Mouse (Mus musculus): ENCODE results near the gene Steap3.

Gene Steap3

GRCm38 (mm10) chr1:120203836-120204235 is 68.7 kb downstream of the Steap3 start:
- Histone ChIP-seq H3K4me3 (replicated peaks; ENCODE audit: low read length) (no peak overlapping the region), H3K9me3 (ENCODE audit: low read length) (no peaks in the 10 kb centered on the region), H3K36me3 (ENCODE audit: insufficient read depth, low read length) (no peaks in the 10 kb centered on the region), H3K4me1 (replicated peaks; ENCODE audit: low read depth, low read length) (peaks cover 4% of the 10 kb centered on the region), H3K27me3 (ENCODE audit: insufficient read depth, low read length) (no peaks in the 10 kb centered on the region; the same call in 1 of the 2 replicates)
- TF ChIP-seq POU5F1 (IDR thresholded peaks at IDR 0.05; ENCODE audit: borderline replicate concordance, low read length), result no peak
- TF ChIP-seq CTCF (conservative IDR thresholded peaks at IDR 0.05; ENCODE audit: low read length), result no peak
- no peak for TF ChIP-seq NANOG (IDR thresholded peaks at IDR 0.05; ENCODE audit: borderline replicate concordance, low read length)

- Histone ChIP-seq H3K36me3 (ENCODE audit: insufficient read depth, low read length) (no peaks in the 10 kb centered on the region), H3K27me3 (ENCODE audit: insufficient read depth, low read length) (no peaks in the 10 kb centered on the region; the same call in 1 of the 2 replicates), H3K9me3 (ENCODE audit: low read length) (no peaks in the 10 kb centered on the region), H3K4me3 (replicated peaks; ENCODE audit: low read length) (no peak overlapping the region), H3K4me1 (replicated peaks; ENCODE audit: low read depth, low read length) (peaks cover 4% of the 10 kb centered on the region)
- TF ChIP-seq CTCF (conservative IDR thresholded peaks at IDR 0.05; ENCODE audit: low read length), result no peak
- no peak for TF ChIP-seq POU5F1 (IDR thresholded peaks at IDR 0.05; ENCODE audit: borderline replicate concordance, low read length)
- TF ChIP-seq NANOG (IDR thresholded peaks at IDR 0.05; ENCODE audit: borderline replicate concordance, low read length), result no peak
Measured at GRCm38 (mm10) chr1:120202542-120202941, 70.0 kb downstream of the Steap3 start.

GRCm38 (mm10) chr1:120198942-120199341 is 73.6 kb downstream of the Steap3 start:
- no peak for TF ChIP-seq POU5F1 (IDR thresholded peaks at IDR 0.05; ENCODE audit: borderline replicate concordance, low read length)
- no peak for TF ChIP-seq NANOG (IDR thresholded peaks at IDR 0.05; ENCODE audit: borderline replicate concordance, low read length)
- TF ChIP-seq CTCF (conservative IDR thresholded peaks at IDR 0.05; ENCODE audit: low read length), result no peak
- no peaks in the 10 kb centered on the region for H3K9me3 ChIP-seq (ENCODE audit: low read length)
- H3K4me1 ChIP-seq (replicated peaks; ENCODE audit: low read depth, low read length), result no peaks in the 10 kb centered on the region
- no peaks in the 10 kb centered on the region for H3K36me3 ChIP-seq (ENCODE audit: insufficient read depth, low read length)
- H3K27me3 ChIP-seq (ENCODE audit: insufficient read depth, low read length), result no peaks in the 10 kb centered on the region; the same call in 1 of the 2 replicates
- no peak overlapping the region for H3K4me3 ChIP-seq (replicated peaks; ENCODE audit: low read length)

GRCm38 (mm10) chr1:120198151-120198550 is 74.4 kb downstream of the Steap3 start:
- H3K27me3 ChIP-seq (ENCODE audit: insufficient read depth, low read length), result no peaks in the 10 kb centered on the region; the same call in 1 of the 2 replicates
- no peaks in the 10 kb centered on the region for H3K36me3 ChIP-seq (ENCODE audit: insufficient read depth, low read length)
- TF ChIP-seq CTCF (conservative IDR thresholded peaks at IDR 0.05; ENCODE audit: low read length) (no peak), NANOG (IDR thresholded peaks at IDR 0.05; ENCODE audit: borderline replicate concordance, low read length) (no peak), POU5F1 (IDR thresholded peaks at IDR 0.05; ENCODE audit: borderline replicate concordance, low read length) (no peak)
- no peak overlapping the region for H3K4me3 ChIP-seq (replicated peaks; ENCODE audit: low read length)
- H3K4me1 ChIP-seq (replicated peaks; ENCODE audit: low read depth, low read length), result no peaks in the 10 kb centered on the region
- H3K9me3 ChIP-seq (ENCODE audit: low read length), result no peaks in the 10 kb centered on the region

- Histone ChIP-seq H3K36me3 (ENCODE audit: insufficient read depth, low read length) (no peaks in the 10 kb centered on the region), H3K9me3 (ENCODE audit: low read length) (no peaks in the 10 kb centered on the region), H3K27me3 (ENCODE audit: insufficient read depth, low read length) (no peaks in the 10 kb centered on the region), H3K4me1 (replicated peaks; ENCODE audit: low read depth, low read length) (no peaks in the 10 kb centered on the region), H3K4me3 (replicated peaks; ENCODE audit: low read length) (no peak overlapping the region)
- TF ChIP-seq POU5F1 (IDR thresholded peaks at IDR 0.05; ENCODE audit: borderline replicate concordance, low read length) (no peak), CTCF (conservative IDR thresholded peaks at IDR 0.05; ENCODE audit: low read length) (peak; percentile 69), NANOG (IDR thresholded peaks at IDR 0.05; ENCODE audit: borderline replicate concordance, low read length) (no peak)
Measured at GRCm38 (mm10) chr1:120197189-120197588, 75.3 kb downstream of the Steap3 start.

- TF ChIP-seq CTCF (conservative IDR thresholded peaks at IDR 0.05; ENCODE audit: low read length) (no peak), NANOG (IDR thresholded peaks at IDR 0.05; ENCODE audit: borderline replicate concordance, low read length) (no peak), POU5F1 (IDR thresholded peaks at IDR 0.05; ENCODE audit: borderline replicate concordance, low read length) (no peak)
- H3K27me3 ChIP-seq (ENCODE audit: insufficient read depth, low read length), result no peaks in the 10 kb centered on the region
- H3K4me1 ChIP-seq (replicated peaks; ENCODE audit: low read depth, low read length), result no peaks in the 10 kb centered on the region
- H3K9me3 ChIP-seq (ENCODE audit: low read length), result no peaks in the 10 kb centered on the region
- H3K36me3 ChIP-seq (ENCODE audit: insufficient read depth, low read length), result no peaks in the 10 kb centered on the region
- no peak overlapping the region for H3K4me3 ChIP-seq (replicated peaks; ENCODE audit: low read length)
Measured at GRCm38 (mm10) chr1:120196724-120197123, 75.8 kb downstream of the Steap3 start.

GRCm38 (mm10) chr1:120195947-120196346 is 76.6 kb downstream of the Steap3 start:
- Histone ChIP-seq H3K36me3 (ENCODE audit: insufficient read depth, low read length) (no peaks in the 10 kb centered on the region), H3K4me3 (replicated peaks; ENCODE audit: low read length) (no peak overlapping the region), H3K9me3 (ENCODE audit: low read length) (no peaks in the 10 kb centered on the region), H3K27me3 (ENCODE audit: insufficient read depth, low read length) (no peaks in the 10 kb centered on the region), H3K4me1 (replicated peaks; ENCODE audit: low read depth, low read length) (no peaks in the 10 kb centered on the region)
- TF ChIP-seq NANOG (IDR thresholded peaks at IDR 0.05; ENCODE audit: borderline replicate concordance, low read length) (no peak), POU5F1 (IDR thresholded peaks at IDR 0.05; ENCODE audit: borderline replicate concordance, low read length) (no peak), CTCF (conservative IDR thresholded peaks at IDR 0.05; ENCODE audit: low read length) (no peak)

GRCm38 (mm10) chr1:120193586-120193985 is 78.9 kb downstream of the Steap3 start:
- Histone ChIP-seq H3K4me3 (replicated peaks; ENCODE audit: low read length) (no peak overlapping the region), H3K9me3 (ENCODE audit: low read length) (0 out of 2 replicates have a peak, but pooled peaks cover 3% of the 10 kb centered on the region), H3K27me3 (ENCODE audit: insufficient read depth, low read length) (no peaks in the 10 kb centered on the region), H3K36me3 (ENCODE audit: insufficient read depth, low read length) (no peaks in the 10 kb centered on the region), H3K4me1 (replicated peaks; ENCODE audit: low read depth, low read length) (no peaks in the 10 kb centered on the region)
- no peak for TF ChIP-seq POU5F1 (IDR thresholded peaks at IDR 0.05; ENCODE audit: borderline replicate concordance, low read length)

GRCm38 (mm10) chr1:120192321-120192720 is 80.2 kb downstream of the Steap3 start:
- no peak overlapping the region for H3K4me3 ChIP-seq (replicated peaks; ENCODE audit: low read length)

More at GRCm38 (mm10) chr1:120192321-120192720, 80.2 kb downstream of the Steap3 start:
- Histone ChIP-seq H3K4me1 (replicated peaks; ENCODE audit: low read depth, low read length) (no peaks in the 10 kb centered on the region), H3K9me3 (ENCODE audit: low read length) (0 out of 2 replicates have a peak, but pooled peaks cover 3% of the 10 kb centered on the region), H3K27me3 (ENCODE audit: insufficient read depth, low read length) (no peaks in the 10 kb centered on the region), H3K36me3 (ENCODE audit: insufficient read depth, low read length) (no peaks in the 10 kb centered on the region)
- TF ChIP-seq POU5F1 (IDR thresholded peaks at IDR 0.05; ENCODE audit: borderline replicate concordance, low read length) (no peak), NANOG (IDR thresholded peaks at IDR 0.05; ENCODE audit: borderline replicate concordance, low read length) (no peak), CTCF (conservative IDR thresholded peaks at IDR 0.05; ENCODE audit: low read length) (no peak)
